Mouse (Mus musculus) embryonic facial prominence, embryonic 13.5 days (tissue): ENCODE results near the gene Fam187a. TPM values are rescaled to one million over a fixed set of nuclear protein-coding genes. Genes with fewer than 3 reads are reported as not detected.

Experiments used
- ATAC-seq: fragments of 200-750 bp; cut with Nextera tagmentation; 2 replicates; pipeline ENCODE4 v1.8.0; 2017; ENCODE audit warnings: low read depth; ENCODE audit not compliant: insufficient number of reproducible peaks, insufficient read depth, low FRiP score, low TSS enrichment
- H3K27ac ChIP-seq: fragments of 300-500 bp; sonication (generic); 2 replicates; pipeline ENCODE4 v1.5.1; 2015; ENCODE audit warnings: moderate library complexity, mild to moderate bottlenecking, inconsistent platforms
- H3K27me3 ChIP-seq: fragments of 300-500 bp; sonication (generic); 2 replicates; pipeline ENCODE4 v1.6.1; 2015; ENCODE audit warnings: mild to moderate bottlenecking, inconsistent platforms
- H3K36me3 ChIP-seq: fragments of 300-500 bp; sonication (generic); 2 replicates; pipeline ENCODE4 v1.6.1; 2015; ENCODE audit warnings: mild to moderate bottlenecking, inconsistent platforms
- H3K4me1 ChIP-seq: fragments of 300-500 bp; sonication (generic); 2 replicates; pipeline ENCODE4 v1.6.1; 2015; ENCODE audit warnings: inconsistent platforms
- H3K4me2 ChIP-seq: fragments of 300-500 bp; sonication (generic); 2 replicates; pipeline ENCODE4 v1.6.1; 2015; ENCODE audit warnings: moderate library complexity, mild to moderate bottlenecking, inconsistent platforms
- H3K4me3 ChIP-seq: fragments of 300-500 bp; sonication (generic); 2 replicates; pipeline ENCODE4 v1.5.1; 2015; ENCODE audit warnings: mild to moderate bottlenecking, inconsistent platforms
- H3K9ac ChIP-seq: fragments of 300-500 bp; sonication (generic); 2 replicates; pipeline ENCODE4 v1.6.1; 2015; ENCODE audit warnings: mild to moderate bottlenecking, inconsistent platforms
- H3K9me3 ChIP-seq: fragments of 300-500 bp; sonication (generic); 2 replicates; pipeline ENCODE4 v1.6.1; 2016; ENCODE audit warnings: inconsistent platforms
- WGBS: fragments of 180-500 bp; shearing (Covaris S2); methylation state at CpG from one replicate; pipeline ENCODE4 v1.1.7; 2015; ENCODE audit warnings: mixed read lengths; 5-methylcytosine and 5-hydroxymethylcytosine counted together
- polyA plus RNA-seq: library from polyadenylated mRNA; unstranded; fragments of >200 nt; fragmentation: Nextera tagmentation; extraction: Ambion mirVana; gene quantifications from 2 replicates; pipeline ENCODE4 v1.2.1, GENCODE M21; 2015

The Fam187a gene
- polyA plus RNA-seq, 1 experiment from 2014 or later = not detected

- Histone ChIP-seq H3K9ac (no peak overlapping the region), H3K27me3 (no peaks in the 10 kb centered on the region), H3K9me3 (no peaks in the 10 kb centered on the region), H3K27ac (no peak overlapping the region), H3K4me1 (no peaks in the 10 kb centered on the region), H3K4me2 (no peak overlapping the region), H3K36me3 (peaks cover 92% of the 10 kb centered on the region), H3K4me3 (no peak overlapping the region)
- no peak for ATAC-seq
- WGBS = 35% methylated on average over 4 of the region's 4 CpGs
Observed at GRCm38 (mm10) chr11:102864272-102864671, 20.7 kb upstream of the Fam187a start.

GRCm38 (mm10) chr11:102874801-102875334, 10.1 kb upstream of the Fam187a start:
- Histone ChIP-seq H3K9me3 (no peaks in the 10 kb centered on the region), H3K4me1 (peaks cover 9% of the 10 kb centered on the region), H3K27me3 (no peaks in the 10 kb centered on the region), H3K4me3 (no peak overlapping the region), H3K9ac (0 out of 2 replicates have a peak overlapping the region, but pooled peaks have one; percentile 11), H3K36me3 (peaks cover 65% of the 10 kb centered on the region), H3K4me2 (no peak overlapping the region), H3K27ac (no peak overlapping the region)
- 90% methylated on average over 7 of the region's 7 CpGs for WGBS
- no peak for ATAC-seq

- ATAC-seq = no peak
- H3K27me3 ChIP-seq = peaks cover 11% of the 10 kb centered on the region; the same call in 1 of the 2 replicates
- H3K9me3 ChIP-seq = no peaks in the 10 kb centered on the region
- no peak overlapping the region for H3K9ac ChIP-seq
- peak overlapping the region; percentile 69 for H3K4me2 ChIP-seq
- H3K4me1 ChIP-seq = peaks cover 14% of the 10 kb centered on the region
- WGBS = 87% methylated on average over 2 of the region's 2 CpGs
- peaks cover 30% of the 10 kb centered on the region for H3K36me3 ChIP-seq
- no peak overlapping the region for H3K27ac ChIP-seq
- peak overlapping the region; percentile 85 for H3K4me3 ChIP-seq
Observed at GRCm38 (mm10) chr11:102879558-102879957, 5.4 kb upstream of the Fam187a start.

- WGBS = under 1% methylated on average over 62 of the region's 62 CpGs
- Histone ChIP-seq H3K4me2 (peak within 1 kb of the TSS; percentile 69), H3K4me3 (peak within 1 kb of the TSS; percentile 85), H3K27ac (peak within 1 kb of the TSS; percentile 84), H3K9ac (peak within 1 kb of the TSS; percentile 89), H3K36me3 (peaks cover 19% of the 10 kb centered on the region), H3K27me3 (peaks cover 19% of the 10 kb centered on the region), H3K9me3 (no peaks in the 10 kb centered on the region), H3K4me1 (peaks cover 14% of the 10 kb centered on the region)
- peak; percentile 60; the same call in 1 of the 2 replicates for ATAC-seq
Observed at GRCm38 (mm10) chr11:102880585-102881313, 4.2 kb upstream of the Fam187a start, which contains the start of the genes Eftud2 and Ccdc103. Eftud2 (minus strand) TSS chr11:102880985. Ccdc103 (plus strand) TSS chr11:102881204.

GRCm38 (mm10) chr11:102881314-102882198, 3.4 kb upstream of the Fam187a start:
- ATAC-seq = peak; percentile 45
- H3K4me3 ChIP-seq = peak overlapping the region; percentile 85
- no peak overlapping the region; the same call in 1 of the 2 replicates for H3K27ac ChIP-seq
- 15% methylated on average over 13 of the region's 13 CpGs for WGBS
- H3K4me1 ChIP-seq = peaks cover 14% of the 10 kb centered on the region
- H3K27me3 ChIP-seq = peaks cover 19% of the 10 kb centered on the region
- H3K4me2 ChIP-seq = peak overlapping the region; percentile 69
- peak overlapping the region; percentile 89 for H3K9ac ChIP-seq
- H3K9me3 ChIP-seq = no peaks in the 10 kb centered on the region
- peaks cover 11% of the 10 kb centered on the region for H3K36me3 ChIP-seq

- ATAC-seq = no peak
- H3K27me3 ChIP-seq = peaks cover 39% of the 10 kb centered on the region
- 88% methylated on average over 5 of the region's 5 CpGs for WGBS
- H3K9ac ChIP-seq = no peak overlapping the region
- H3K4me1 ChIP-seq = peaks cover 6% of the 10 kb centered on the region; the same call in 1 of the 2 replicates
- no peak overlapping the region for H3K4me3 ChIP-seq
- H3K36me3 ChIP-seq = no peaks in the 10 kb centered on the region
- no peak overlapping the region for H3K4me2 ChIP-seq
- no peak overlapping the region for H3K27ac ChIP-seq
- no peaks in the 10 kb centered on the region for H3K9me3 ChIP-seq
Observed at GRCm38 (mm10) chr11:102887433-102887832, 2.5 kb downstream of the Fam187a start.

- H3K9me3 ChIP-seq = no peaks in the 10 kb centered on the region
- H3K9ac ChIP-seq = no peak overlapping the region
- H3K4me1 ChIP-seq = peaks cover 6% of the 10 kb centered on the region; the same call in 1 of the 2 replicates
- no peak for ATAC-seq
- peaks cover 42% of the 10 kb centered on the region for H3K27me3 ChIP-seq
- H3K4me2 ChIP-seq = no peak overlapping the region
- 50% methylated on average over 3 of the region's 3 CpGs for WGBS
- no peak overlapping the region for H3K27ac ChIP-seq
- H3K4me3 ChIP-seq = no peak overlapping the region
- no peaks in the 10 kb centered on the region for H3K36me3 ChIP-seq
Observed at GRCm38 (mm10) chr11:102888135-102888534, 3.2 kb downstream of the Fam187a start.

GRCm38 (mm10) chr11:102890096-102890495, 5.1 kb downstream of the Fam187a start:
- no peak for ATAC-seq
- peaks cover 51% of the 10 kb centered on the region for H3K27me3 ChIP-seq
- H3K36me3 ChIP-seq = no peaks in the 10 kb centered on the region
- H3K4me3 ChIP-seq = no peak overlapping the region
- no peak overlapping the region for H3K9ac ChIP-seq
- no peaks in the 10 kb centered on the region for H3K9me3 ChIP-seq
- no peak overlapping the region for H3K4me2 ChIP-seq
- no peak overlapping the region for H3K27ac ChIP-seq
- H3K4me1 ChIP-seq = peaks cover 12% of the 10 kb centered on the region; the same call in 1 of the 2 replicates
- 60% methylated on average over 5 of the region's 5 CpGs for WGBS

GRCm38 (mm10) chr11:102893015-102893651, 8.2 kb downstream of the Fam187a start:
- Histone ChIP-seq H3K36me3 (no peaks in the 10 kb centered on the region), H3K27ac (no peak overlapping the region), H3K27me3 (peaks cover 57% of the 10 kb centered on the region), H3K4me2 (peak overlapping the region; percentile 76), H3K4me1 (peaks cover 13% of the 10 kb centered on the region), H3K9me3 (no peaks in the 10 kb centered on the region), H3K4me3 (peak overlapping the region; percentile 42), H3K9ac (peak overlapping the region; percentile 77)
- ATAC-seq = no peak
- WGBS = 3% methylated on average over 43 of the region's 43 CpGs

- Histone ChIP-seq H3K4me3 (no peak overlapping the region), H3K9ac (no peak overlapping the region), H3K4me1 (peaks cover 13% of the 10 kb centered on the region), H3K27ac (no peak overlapping the region), H3K4me2 (no peak overlapping the region), H3K9me3 (no peaks in the 10 kb centered on the region), H3K27me3 (peaks cover 64% of the 10 kb centered on the region), H3K36me3 (no peaks in the 10 kb centered on the region)
- no peak for ATAC-seq
- 89% methylated on average over 4 of the region's 4 CpGs for WGBS
Observed at GRCm38 (mm10) chr11:102894716-102895115, 9.7 kb downstream of the Fam187a start.

GRCm38 (mm10) chr11:102895779-102896178, 10.8 kb downstream of the Fam187a start:
- ATAC-seq = no peak
- 79% methylated on average over 9 of the region's 9 CpGs for WGBS
- H3K27me3 ChIP-seq = peaks cover 63% of the 10 kb centered on the region
- H3K9ac ChIP-seq = no peak overlapping the region
- no peak overlapping the region for H3K4me2 ChIP-seq
- no peaks in the 10 kb centered on the region for H3K9me3 ChIP-seq
- no peak overlapping the region for H3K27ac ChIP-seq
- H3K4me3 ChIP-seq = no peak overlapping the region
- H3K4me1 ChIP-seq = peaks cover 13% of the 10 kb centered on the region
- no peaks in the 10 kb centered on the region for H3K36me3 ChIP-seq
